Mouse (Mus musculus) liver, postnatal 0 days (tissue): ENCODE measurements around the gene Prl2c5.
"Not testable (repeated sequence)": the region's sequence is repeated elsewhere in the genome, so short reads cannot be mapped to it uniquely, and the experiment has no call there.

Experiments
- CTCF ChIP-seq: sonication (generic); IDR thresholded peaks from 2 replicates; pipeline ENCODE4 v1.5.1; 2016; ENCODE audit warnings: antibody characterized with exemption, low read depth
- EP300 ChIP-seq: IDR thresholded peaks from 2 replicates; pipeline ENCODE4 v1.6.1; 2016; ENCODE audit warnings: antibody characterized with exemption, low read depth, mild to moderate bottlenecking

GRCm38 (mm10) chr13:13182415-13182814 is at the start of gene Prl2c5:
- TF ChIP-seq CTCF, EP300: not testable (repeated sequence)
